Mouse (Mus musculus) brain, embryonic 18.5 days (tissue): Measurements from ENCODE around the gene Rnf24.

ENCODE experiments used
- DNase-seq: peaks from one replicate; pipeline ENCODE4 v3.0.0-alpha.2; 2012; ENCODE audit warnings: low read depth, low spot score

The Rnf24 gene

GRCm38 (mm10) chr2:131352747-131353563 lies at the start of gene Rnf24:
Gene Rnf24, minus strand, starts transcription at chr2:131352892.
- peak; percentile 87 for DNase-seq

GRCm38 (mm10) chr2:131401794-131402495 lies 49.3 kb upstream of the Rnf24 start:
- no peak for DNase-seq

- no peak for DNase-seq
Observed at GRCm38 (mm10) chr2:131400846-131401245, 48.2 kb upstream of the Rnf24 start.

GRCm38 (mm10) chr2:131397323-131397848 lies 44.7 kb upstream of the Rnf24 start:
- DNase-seq, result no peak

- no peak for DNase-seq
Observed at GRCm38 (mm10) chr2:131386350-131386962, 33.8 kb upstream of the Rnf24 start.

- no peak for DNase-seq
Observed at GRCm38 (mm10) chr2:131385176-131385575, 32.5 kb upstream of the Rnf24 start.

- no peak for DNase-seq
Observed at GRCm38 (mm10) chr2:131379541-131379940, 26.8 kb upstream of the Rnf24 start.

- no peak for DNase-seq
Observed at GRCm38 (mm10) chr2:131378872-131379271, 26.2 kb upstream of the Rnf24 start.

GRCm38 (mm10) chr2:131377055-131377454 lies 24.4 kb upstream of the Rnf24 start:
- no peak for DNase-seq

GRCm38 (mm10) chr2:131373656-131374055 lies 21.0 kb upstream of the Rnf24 start:
- DNase-seq, result no peak

- no peak for DNase-seq
Observed at GRCm38 (mm10) chr2:131372276-131372877, 19.7 kb upstream of the Rnf24 start.

- no peak for DNase-seq
Observed at GRCm38 (mm10) chr2:131371811-131372210, 19.1 kb upstream of the Rnf24 start.

GRCm38 (mm10) chr2:131370828-131371227 lies 18.1 kb upstream of the Rnf24 start:
- no peak for DNase-seq

- DNase-seq, result no peak
Observed at GRCm38 (mm10) chr2:131364689-131365088, 12.0 kb upstream of the Rnf24 start.

- DNase-seq, result no peak
Observed at GRCm38 (mm10) chr2:131358481-131358880, 5.8 kb upstream of the Rnf24 start.

- no peak for DNase-seq
Observed at GRCm38 (mm10) chr2:131354049-131354448, 1.4 kb upstream of the Rnf24 start.

GRCm38 (mm10) chr2:131353564-131353915 lies 848 bp upstream of the Rnf24 start:
- DNase-seq, result no peak

GRCm38 (mm10) chr2:131351968-131352746 lies 535 bp downstream of the Rnf24 start:
- peak; percentile 10 for DNase-seq

GRCm38 (mm10) chr2:131351471-131351870 lies 1.2 kb downstream of the Rnf24 start:
- no peak for DNase-seq

- no peak for DNase-seq
Observed at GRCm38 (mm10) chr2:131350301-131350700, 2.4 kb downstream of the Rnf24 start.

- no peak for DNase-seq
Observed at GRCm38 (mm10) chr2:131345556-131345955, 7.1 kb downstream of the Rnf24 start.
